Mouse (Mus musculus) CD4-positive, CD25-positive, alpha-beta regulatory T cell, adult 9 weeks (primary cell): ENCODE data around the gene Fjx1. TPM values are rescaled to one million over a fixed set of nuclear protein-coding genes. Genes with fewer than 3 reads are reported as not detected.

Experiments
- polyA plus RNA-seq: library from polyadenylated mRNA; unstranded; fragments of 100-300 nt; shearing (Covaris generic); gene quantifications from one replicate; pipeline ENCODE4 v1.2.1, GENCODE M21; 2017

Gene Fjx1
- not detected for polyA plus RNA-seq

DNA sequence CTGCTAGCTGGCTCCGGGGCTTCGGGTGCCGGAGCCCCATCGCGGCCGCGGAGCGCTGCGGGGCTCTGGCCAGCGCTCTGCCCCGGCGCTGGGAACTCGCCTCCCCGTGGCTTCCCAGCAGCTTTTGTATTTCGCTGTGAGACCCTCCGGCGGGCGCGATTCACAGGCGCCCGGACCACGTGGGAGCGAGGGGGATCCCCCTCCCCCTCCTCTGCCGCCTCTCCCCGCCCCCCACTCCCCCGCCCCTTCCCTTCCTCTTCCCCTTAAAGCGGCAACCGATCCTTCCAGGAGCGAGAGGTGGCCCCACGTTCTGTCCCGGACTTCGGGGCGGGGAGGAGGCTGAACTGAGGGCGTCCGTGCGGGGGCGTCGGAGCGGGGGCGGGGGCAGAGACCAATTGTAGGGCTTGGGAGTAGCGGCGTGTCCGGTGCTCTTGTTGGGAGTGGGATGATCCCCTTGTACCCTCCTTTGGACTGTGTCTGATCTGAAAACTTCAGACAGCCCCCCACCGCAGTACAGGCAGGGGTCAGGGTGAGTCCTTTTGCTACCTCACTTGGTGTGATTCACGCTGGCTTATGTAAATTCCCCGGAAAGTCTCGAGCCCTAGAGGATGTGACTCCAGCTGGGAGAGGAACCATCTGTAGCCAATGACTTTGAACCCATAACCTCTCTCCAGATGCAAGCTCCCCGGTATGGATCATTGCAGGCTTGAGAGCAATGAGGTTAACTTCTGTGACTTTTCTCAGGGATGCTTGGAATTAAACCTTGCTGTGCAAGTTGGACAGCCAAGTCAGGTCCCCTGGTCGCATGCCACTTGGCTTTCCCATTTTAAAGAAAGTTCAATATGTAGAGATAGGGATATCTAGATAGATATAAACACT is at the start of gene Fjx1:
Gene Fjx1 (minus strand): TSS at position 829 of the 879 bp plus-strand sequence.

DNA sequence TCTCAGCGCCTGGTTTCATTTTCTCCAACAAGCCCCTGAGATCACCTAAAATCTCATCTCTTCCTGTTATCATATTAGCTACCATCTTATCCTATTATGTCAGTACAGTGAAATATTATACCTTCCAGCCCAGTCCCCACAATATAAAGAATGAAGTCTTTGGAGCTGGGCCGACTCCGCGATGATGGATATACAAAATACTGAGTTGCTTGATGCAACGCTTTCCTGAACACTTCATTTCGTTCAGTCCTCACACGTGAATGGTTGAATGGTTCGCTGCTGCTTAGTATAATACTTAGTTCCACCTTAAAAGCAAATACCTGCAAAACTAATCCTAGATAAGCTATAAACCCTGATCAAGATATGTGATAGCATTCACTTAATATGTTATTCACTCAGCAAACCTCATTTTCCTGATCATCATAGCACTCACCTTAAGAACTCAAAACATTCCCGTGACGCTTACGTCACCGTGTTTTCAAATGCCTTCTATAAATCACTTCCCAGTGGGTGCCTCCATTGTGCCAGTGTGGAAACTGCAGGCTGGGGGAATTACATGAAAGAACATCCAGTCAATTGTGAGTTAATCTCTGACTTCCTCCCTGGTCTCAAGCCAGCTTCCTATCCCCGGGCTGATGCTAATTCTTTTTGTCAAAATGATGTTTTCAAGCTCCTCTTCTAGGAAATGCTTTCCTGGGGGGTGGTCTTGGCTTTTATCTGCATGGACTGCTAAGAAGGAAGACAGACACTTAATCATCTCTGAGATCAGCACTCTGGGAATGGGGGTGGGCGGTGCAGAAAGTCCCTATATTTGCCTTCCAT is 44.7 kb downstream of the Fjx1 start, which contains the start of gene Trim44:
Gene Trim44 (minus strand): TSS at position 466 of the 822 bp plus-strand sequence.

Other genes starting within 250 kb of the Fjx1 start
- 5.6 TPM for gene Trim44, start 44.7 kb downstream of the Fjx1 start, polyA plus RNA-seq
- not detected for gene Pamr1, start 97.5 kb upstream of the Fjx1 start, polyA plus RNA-seq
- gene Slc1a2, start 206.2 kb upstream of the Fjx1 start, polyA plus RNA-seq, result 0.32 TPM